Mouse (Mus musculus) MEL (cell line): ENCODE measurements at regions not wholly inside any gene's neighbourhood (a gene's known extent, or its start where the extent isn't known, plus 50 kb on each side); places are given as distances from the start of the nearest gene placed in this dataset.

Source experiments
- DNase-seq: peaks from one replicate; pipeline ENCODE4 v3.0.0; 2011; ENCODE audit warnings: low read depth, low spot score
- H3K27ac ChIP-seq: 2 replicates; pipeline ENCODE4 v1.5.1; 2012; ENCODE audit warnings: low read depth, mild to moderate bottlenecking, control low read depth, low read length, moderate library complexity; ENCODE audit not compliant: control insufficient read depth
- H3K27me3 ChIP-seq, 2 experiments: fragments of 150-350 bp in 1 of 2; sonication (generic) in 1 of 2; 2 replicates each; pipeline ENCODE4 v1.6.1; 2012; ENCODE audit warnings: low read length in 2 of 2, mild to moderate bottlenecking in 2 of 2, improper control_type of control experiment in 1 of 2, moderate library complexity in 1 of 2; ENCODE audit not compliant: insufficient read depth in 2 of 2, control insufficient read depth in 1 of 2
- H3K36me3 ChIP-seq, 2 experiments: 2 replicates each; pipeline ENCODE4 v1.6.1; 2012 to 2014; ENCODE audit warnings: low read length in 2 of 2, improper control_type of control experiment in 1 of 2, inconsistent platforms in 1 of 2, mild to moderate bottlenecking in 1 of 2; ENCODE audit not compliant: insufficient read depth in 2 of 2, control insufficient read depth in 1 of 2
- H3K4me1 ChIP-seq, 2 experiments: fragments of 150-350 bp in 1 of 2; sonication (generic) in 1 of 2; 2 replicates each; pipeline ENCODE4 v1.6.1; 2012; ENCODE audit warnings: low read length in 2 of 2, improper control_type of control experiment in 1 of 2, mild to moderate bottlenecking in 1 of 2; ENCODE audit not compliant: insufficient read depth in 2 of 2, control insufficient read depth in 1 of 2
- H3K4me3 ChIP-seq, 2 experiments: fragments of 150-350 bp in 1 of 2; sonication (generic) in 1 of 2; 2 replicates each; pipeline ENCODE4 v1.5.1; 2012; ENCODE audit warnings: low read depth in 2 of 2, low read length in 2 of 2, mild to moderate bottlenecking in 2 of 2, moderate library complexity in 2 of 2, control low read depth in 1 of 2, improper control_type of control experiment in 1 of 2; ENCODE audit not compliant: control insufficient read depth in 1 of 2, insufficient read depth in 1 of 2
- H3K79me2 ChIP-seq: 2 replicates; pipeline ENCODE4 v1.6.1; 2012; ENCODE audit warnings: mild to moderate bottlenecking, low read length, moderate library complexity; ENCODE audit not compliant: control insufficient read depth, poor library complexity, insufficient read depth
- H3K9ac ChIP-seq: 2 replicates; pipeline ENCODE4 v1.6.1; 2012; ENCODE audit warnings: low read depth, mild to moderate bottlenecking, control low read depth, low read length, moderate library complexity; ENCODE audit not compliant: control insufficient read depth, poor library complexity, severe bottlenecking
- H3K9me3 ChIP-seq: fragments of 150-350 bp; sonication (generic); replicated peaks from 2 replicates; pipeline ENCODE4 v1.6.1; 2012; ENCODE audit warnings: mild to moderate bottlenecking, low read length, improper control_type of control experiment, moderate library complexity; ENCODE audit not compliant: insufficient read depth
- BHLHE40 ChIP-seq: IDR thresholded peaks from 2 replicates; pipeline ENCODE4 v1.6.1; 2012; ENCODE audit warnings: low read depth, mild to moderate bottlenecking, inconsistent platforms, low read length, improper control_type of control experiment, borderline replicate concordance
- CHD2 ChIP-seq: IDR thresholded peaks from 2 replicates; pipeline ENCODE4 v1.6.1; 2011; ENCODE audit warnings: low read length, improper control_type of control experiment
- CTCF ChIP-seq, 3 experiments: IDR thresholded peaks in 2 of 3; conservative IDR thresholded peaks in 1 of 3; 2 replicates each; pipeline ENCODE4 v1.5.1; 2011 to 2012; ENCODE audit warnings: low read length in 3 of 3, low read depth in 2 of 3, mild to moderate bottlenecking in 2 of 3, improper control_type of control experiment in 1 of 3, inconsistent platforms in 1 of 3, mixed read lengths in 1 of 3, moderate library complexity in 1 of 3; ENCODE audit not compliant: control insufficient read depth in 1 of 3, insufficient read depth in 1 of 3, poor library complexity in 1 of 3, severe bottlenecking in 1 of 3
- E2F4 ChIP-seq: IDR thresholded peaks from 2 replicates; pipeline ENCODE4 v1.6.1; 2011; ENCODE audit warnings: low read depth, low read length, improper control_type of control experiment, borderline replicate concordance
- ELF1 ChIP-seq: IDR thresholded peaks from 2 replicates; pipeline ENCODE4 v1.6.1; 2014; ENCODE audit warnings: low read depth, mild to moderate bottlenecking, inconsistent platforms, low read length, improper control_type of control experiment, moderate library complexity
- EP300 ChIP-seq, 2 experiments: IDR thresholded peaks; 2 replicates each; pipeline ENCODE4 v1.6.1; 2011; ENCODE audit warnings: improper control_type of control experiment in 2 of 2, low read length in 2 of 2, low read depth in 1 of 2, mild to moderate bottlenecking in 1 of 2
- GATA1 ChIP-seq: IDR thresholded peaks from 2 replicates; pipeline ENCODE4 v1.6.1; 2011; ENCODE audit warnings: low read depth, low read length, improper control_type of control experiment
- JUND ChIP-seq: IDR thresholded peaks from 2 replicates; pipeline ENCODE4 v1.6.1; 2011; ENCODE audit warnings: low read depth, mild to moderate bottlenecking, improper control_type of control experiment, low read length
- MAFK ChIP-seq: IDR thresholded peaks from 2 replicates; pipeline ENCODE4 v1.6.1; 2011; ENCODE audit warnings: low read depth, mild to moderate bottlenecking, low read length, improper control_type of control experiment, borderline replicate concordance
- MAX ChIP-seq: IDR thresholded peaks from 2 replicates; pipeline ENCODE4 v1.6.1; 2011; ENCODE audit warnings: low read length, improper control_type of control experiment
- MAZ ChIP-seq: IDR thresholded peaks from 2 replicates; pipeline ENCODE4 v1.6.1; 2012; ENCODE audit warnings: low read depth, mild to moderate bottlenecking, inconsistent platforms, low read length, improper control_type of control experiment
- MXI1 ChIP-seq: IDR thresholded peaks from 2 replicates; pipeline ENCODE4 v1.6.1; 2011; ENCODE audit warnings: mild to moderate bottlenecking, low read depth, low read length, improper control_type of control experiment
- NRF1 ChIP-seq: IDR thresholded peaks from 2 replicates; pipeline ENCODE4 v1.6.1; 2014; ENCODE audit warnings: low read depth, mild to moderate bottlenecking, inconsistent platforms, low read length, improper control_type of control experiment, moderate library complexity; ENCODE audit not compliant: poor library complexity, insufficient read depth, severe bottlenecking
- RCOR1 ChIP-seq: IDR thresholded peaks from 2 replicates; pipeline ENCODE4 v1.6.1; 2012; ENCODE audit warnings: low read depth, mild to moderate bottlenecking, inconsistent platforms, low read length, improper control_type of control experiment
- SIN3A ChIP-seq: IDR thresholded peaks from 2 replicates; pipeline ENCODE4 v1.6.1; 2012; ENCODE audit warnings: low read length, improper control_type of control experiment, inconsistent platforms
- SMC3 ChIP-seq: IDR thresholded peaks from 2 replicates; pipeline ENCODE4 v1.6.1; 2011; ENCODE audit warnings: low read depth, low read length, improper control_type of control experiment
- TBP ChIP-seq: IDR thresholded peaks from 2 replicates; pipeline ENCODE4 v1.8.0; 2011; ENCODE audit warnings: low read depth, low read length, improper control_type of control experiment
- TCF12 ChIP-seq: IDR thresholded peaks from 2 replicates; pipeline ENCODE4 v1.6.1; 2014; ENCODE audit warnings: low read depth, mild to moderate bottlenecking, inconsistent platforms, low read length, improper control_type of control experiment, moderate library complexity
- USF1 ChIP-seq: IDR thresholded peaks from 2 replicates; pipeline ENCODE4 v1.6.1; 2014; ENCODE audit warnings: low read depth, mild to moderate bottlenecking, inconsistent platforms, low read length, improper control_type of control experiment, moderate library complexity
- USF2 ChIP-seq, 2 experiments: IDR thresholded peaks; 2 replicates each; pipeline ENCODE4 v1.6.1; 2011 to 2012; ENCODE audit warnings: improper control_type of control experiment in 2 of 2, low read length in 2 of 2, borderline replicate concordance in 1 of 2, inconsistent platforms in 1 of 2, low read depth in 1 of 2, mild to moderate bottlenecking in 1 of 2; ENCODE audit not compliant: insufficient read depth in 1 of 2
- ZNF384 ChIP-seq: IDR thresholded peaks from 2 replicates; pipeline ENCODE4 v1.6.1; 2012; ENCODE audit warnings: low read depth, mild to moderate bottlenecking, inconsistent platforms, low read length, improper control_type of control experiment

GRCm38 (mm10) chr17:62230939-62231338, 650.2 kb downstream of the Efna5 start:
- no peaks in the 10 kb centered on the region for H3K79me2 ChIP-seq

GRCm38 (mm10) chr17:62210441-62211025, 670.6 kb downstream of the Efna5 start:
- DNase-seq, result no peak
- no peaks in the 10 kb centered on the region for H3K4me1 ChIP-seq
- no peaks in the 10 kb centered on the region for H3K36me3 ChIP-seq
- H3K4me3 ChIP-seq, result no peak overlapping the region
- no peak overlapping the region for H3K27ac ChIP-seq
- H3K9ac ChIP-seq, result no peak overlapping the region
- no peaks in the 10 kb centered on the region for H3K9me3 ChIP-seq
- no peaks in the 10 kb centered on the region for H3K79me2 ChIP-seq
- H3K27me3 ChIP-seq, result no peaks in the 10 kb centered on the region
- no peak for TF ChIP-seq TBP
- TF ChIP-seq MAFK, result no peak
- no peak for TF ChIP-seq NRF1
- no peak for TF ChIP-seq SMC3
- TF ChIP-seq RCOR1, result no peak
- TF ChIP-seq JUND, result no peak
- TF ChIP-seq ZNF384, result no peak
- no peak for TF ChIP-seq USF1
- TF ChIP-seq GATA1, result no peak
- TF ChIP-seq CTCF (IDR thresholded peaks at IDR 0.05 in 2 of 3, conservative IDR thresholded peaks at IDR 0.05 in 1 of 3; ENCODE audit: control insufficient read depth in 1 of 3, insufficient read depth in 1 of 3, low read depth in 2 of 3, low read length in 3 of 3, poor library complexity in 1 of 3, severe bottlenecking in 1 of 3), result no peak

More at GRCm38 (mm10) chr17:62230939-62231338, 650.2 kb downstream of the Efna5 start:
- Histone ChIP-seq H3K4me1 (no peaks in the 10 kb centered on the region), H3K9me3 (no peaks in the 10 kb centered on the region), H3K27me3 (no peaks in the 10 kb centered on the region), H3K4me3 (no peak overlapping the region), H3K9ac (no peak overlapping the region), H3K27ac (no peak overlapping the region)
- DNase-seq, result no peak
- no peak for TF ChIP-seq ELF1
- no peak for TF ChIP-seq GATA1
- no peak for TF ChIP-seq EP300 (IDR thresholded peaks at IDR 0.05; ENCODE audit: low read depth in 1 of 2, low read length in 2 of 2)
- no peak for TF ChIP-seq SIN3A
- no peak for TF ChIP-seq BHLHE40
- no peak for TF ChIP-seq TCF12
- no peak for TF ChIP-seq MXI1
- no peak for TF ChIP-seq E2F4
- TF ChIP-seq USF2 (IDR thresholded peaks at IDR 0.05; ENCODE audit: borderline replicate concordance in 1 of 2, insufficient read depth in 1 of 2, low read depth in 1 of 2, low read length in 2 of 2), result no peak
- TF ChIP-seq USF1, result no peak
- no peak for TF ChIP-seq MAZ
- TF ChIP-seq CHD2, result no peak
- no peak for TF ChIP-seq MAX
- TF ChIP-seq, all 39 proteins: peak for 0
- H3K36me3 ChIP-seq, result no peaks in the 10 kb centered on the region
